Mouse (Mus musculus): ENCODE results near the gene Ybx1. TPM values are rescaled to one million over a fixed set of nuclear protein-coding genes. Genes with fewer than 3 reads are reported as not detected.

Gene Ybx1
- 1,255 and 1,318 TPM in 2 replicates for polyA plus RNA-seq (2016; fragmentation: Nextera tagmentation; extraction: Ambion mirVana)

DNA sequence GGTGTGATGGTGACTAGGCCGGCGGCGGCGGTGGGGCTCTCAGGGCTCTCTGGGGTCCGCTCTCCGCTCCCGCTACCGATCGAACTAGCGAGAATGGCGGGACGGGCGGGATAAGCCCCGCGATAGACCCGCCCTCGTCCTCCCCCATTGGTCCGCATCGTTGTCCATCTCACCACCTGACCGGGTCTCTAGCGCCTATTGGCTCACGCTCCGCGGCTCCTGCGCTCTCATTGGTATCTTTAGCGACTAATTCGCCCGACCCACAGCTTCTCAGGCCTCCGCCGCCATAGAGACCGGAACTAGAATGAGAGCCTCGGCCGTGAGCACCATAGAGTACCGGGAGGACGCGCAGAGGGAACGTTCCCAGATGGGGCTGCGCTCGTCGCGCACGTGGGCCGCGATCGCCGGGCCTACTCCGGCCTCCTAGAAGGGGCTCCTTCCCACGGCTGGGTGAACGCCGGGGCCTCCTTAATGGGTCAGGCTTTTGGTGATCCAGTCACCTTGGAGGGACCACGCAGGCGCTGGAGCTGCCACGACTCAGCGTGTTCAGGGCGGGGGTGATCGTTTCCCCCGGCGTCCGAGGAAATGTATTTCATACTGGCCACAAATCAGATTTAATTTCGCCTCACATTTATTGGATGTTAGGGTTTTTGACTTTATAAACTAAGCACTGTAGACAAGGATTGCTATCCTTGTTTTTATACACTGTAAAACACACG lies at the start of gene Ybx1:
TSS of gene Ybx1 (minus strand) at position 190 of the 719 bp plus-strand sequence.
- Histone ChIP-seq H3K27me3 (no peaks in the 10 kb centered on the region), H3K4me1 (peaks cover 26% of the 10 kb centered on the region), H3K27ac (peak within 1 kb of the TSS; percentile 94), H3K36me3 (replicated peaks) (peaks cover 10% of the 10 kb centered on the region), H3K4me3 (replicated peaks) (peak within 1 kb of the TSS; percentile 100), H3K9me3 (no peaks in the 10 kb centered on the region), H3K9ac (peak within 1 kb of the TSS; percentile 99), H3K4me2 (peak within 1 kb of the TSS; percentile 83)
- WGBS = under 1% methylated on average over 58 of the region's 61 CpGs
- peak; percentile 99 for ATAC-seq (ENCODE audit: low FRiP score)

DNA sequence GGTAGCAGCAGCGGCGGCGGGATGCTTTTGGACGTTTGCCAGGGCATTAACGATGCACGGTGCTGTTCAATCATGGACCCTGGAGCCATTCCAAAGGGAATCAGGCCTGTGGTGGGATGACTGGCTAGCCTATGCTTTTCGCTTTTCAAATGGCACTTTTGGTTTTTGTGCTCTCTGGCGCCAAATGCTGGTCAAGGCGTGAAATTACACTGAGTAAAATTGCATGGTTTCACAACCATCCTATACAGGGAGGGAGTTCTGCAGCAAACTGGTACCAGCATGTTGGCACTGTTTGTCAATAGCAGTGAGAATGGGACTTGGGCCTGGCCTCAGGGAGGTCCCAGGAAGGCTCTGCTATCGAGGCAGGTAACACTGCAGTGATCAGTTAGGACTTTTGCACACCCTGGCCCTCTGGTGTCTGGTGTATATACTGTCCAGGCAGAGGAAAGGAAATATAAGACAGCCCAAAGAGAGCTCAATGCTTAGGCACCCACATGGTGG lies 44.5 kb upstream of the Ybx1 start:
- Histone ChIP-seq H3K27ac (peak overlapping the region; percentile 76), H3K27me3 (no peaks in the 10 kb centered on the region), H3K4me2 (peak overlapping the region; percentile 36), H3K9me3 (no peaks in the 10 kb centered on the region), H3K4me3 (replicated peaks) (no peak overlapping the region), H3K9ac (no peak overlapping the region), H3K36me3 (replicated peaks) (no peaks in the 10 kb centered on the region), H3K4me1 (peaks cover 15% of the 10 kb centered on the region)
- peak; percentile 91 for ATAC-seq (ENCODE audit: low FRiP score)
- 2% methylated on average over 10 of the region's 10 CpGs for WGBS

DNA sequence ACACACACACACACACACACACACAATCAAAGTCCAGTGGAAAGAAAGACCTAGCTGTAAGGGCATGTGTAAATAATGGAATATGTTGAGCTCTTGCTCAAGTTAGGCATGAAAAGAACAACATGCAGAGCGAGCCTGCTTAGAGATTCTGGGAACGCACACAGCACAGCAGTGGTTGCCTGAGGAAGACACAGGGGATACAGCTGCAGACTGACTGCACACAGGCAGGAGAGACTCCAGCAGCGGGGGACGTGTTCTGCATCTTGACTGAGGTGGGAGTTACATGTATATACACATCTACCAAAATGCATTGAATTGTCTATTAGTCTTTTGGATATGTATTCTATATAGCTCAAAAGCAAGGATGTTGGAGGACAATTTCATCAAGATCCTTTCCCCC lies 44.0 kb upstream of the Ybx1 start:
- no peaks in the 10 kb centered on the region for H3K9me3 ChIP-seq
- H3K4me2 ChIP-seq = peak overlapping the region; percentile 36
- H3K27ac ChIP-seq = peak overlapping the region; percentile 76
- H3K27me3 ChIP-seq = no peaks in the 10 kb centered on the region
- H3K4me1 ChIP-seq = peaks cover 15% of the 10 kb centered on the region
- H3K9ac ChIP-seq = no peak overlapping the region
- H3K36me3 ChIP-seq (replicated peaks) = no peaks in the 10 kb centered on the region
- peak; percentile 80; the same call in 1 of the 2 replicates for ATAC-seq (ENCODE audit: low FRiP score)
- WGBS = 59% methylated on average over 4 of the region's 4 CpGs
- no peak overlapping the region for H3K4me3 ChIP-seq (replicated peaks)

DNA sequence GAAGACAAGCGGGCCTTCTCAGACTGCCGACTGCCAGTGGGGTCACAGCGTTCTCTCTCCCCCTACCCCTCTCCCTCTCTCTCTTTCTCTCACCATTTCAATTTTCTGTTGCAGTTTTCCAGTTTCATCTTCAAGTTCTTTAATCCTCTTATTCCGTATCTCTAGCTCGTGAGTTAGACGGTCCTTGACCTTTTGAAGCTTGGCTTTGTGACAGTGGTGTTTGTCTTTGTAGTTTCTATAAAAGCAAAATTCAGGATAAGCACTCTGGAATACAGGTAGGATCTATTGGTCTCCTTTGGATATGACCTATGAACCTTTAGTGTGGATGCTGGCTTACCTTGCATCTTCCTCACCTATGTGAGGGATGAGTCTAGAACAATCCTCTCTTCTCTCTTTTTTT lies 39.1 kb upstream of the Ybx1 start:
- Histone ChIP-seq H3K4me3 (replicated peaks) (no peak overlapping the region), H3K4me1 (peaks cover 8% of the 10 kb centered on the region), H3K36me3 (replicated peaks) (no peaks in the 10 kb centered on the region), H3K27me3 (no peaks in the 10 kb centered on the region), H3K27ac (no peak overlapping the region), H3K9ac (no peak overlapping the region), H3K9me3 (no peaks in the 10 kb centered on the region), H3K4me2 (no peak overlapping the region)
- no peak for ATAC-seq (ENCODE audit: low FRiP score)
- 85% methylated on average over 6 of the region's 6 CpGs for WGBS

DNA sequence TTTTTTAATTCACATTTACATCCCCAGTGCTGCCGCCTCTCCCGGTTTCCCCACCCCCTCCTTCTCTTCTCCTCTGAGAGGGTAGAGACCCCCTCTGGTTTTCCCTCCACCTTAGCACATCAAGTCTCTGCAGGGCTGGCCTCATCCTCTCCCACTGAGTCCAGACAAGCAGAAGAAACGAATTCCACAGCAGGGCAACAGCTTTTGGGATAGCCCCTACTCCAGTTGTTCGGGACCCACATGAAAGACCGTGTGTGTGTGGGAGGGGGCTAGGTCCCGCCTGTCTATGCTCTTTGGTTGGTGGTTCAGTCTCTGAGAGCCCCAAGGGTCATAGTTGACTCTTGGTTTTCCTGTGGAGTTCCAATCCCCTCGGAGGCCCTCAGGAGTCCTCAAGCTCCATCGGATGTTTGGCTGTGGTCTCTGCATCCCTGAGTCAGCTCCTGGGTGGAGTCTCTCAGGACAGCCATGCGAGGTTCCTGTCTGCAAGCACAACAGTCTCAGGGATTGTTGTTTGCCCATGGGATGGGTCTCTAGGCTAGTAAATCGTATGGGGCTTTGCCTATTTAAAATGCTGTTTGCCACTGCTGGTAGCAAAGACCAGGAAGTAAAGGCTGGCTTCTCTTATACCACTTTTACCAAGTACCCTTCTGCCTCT lies 26.6 kb upstream of the Ybx1 start:
- H3K4me2 ChIP-seq = peak overlapping the region; percentile 98
- 32% methylated on average over 10 of the region's 10 CpGs for WGBS

DNA sequence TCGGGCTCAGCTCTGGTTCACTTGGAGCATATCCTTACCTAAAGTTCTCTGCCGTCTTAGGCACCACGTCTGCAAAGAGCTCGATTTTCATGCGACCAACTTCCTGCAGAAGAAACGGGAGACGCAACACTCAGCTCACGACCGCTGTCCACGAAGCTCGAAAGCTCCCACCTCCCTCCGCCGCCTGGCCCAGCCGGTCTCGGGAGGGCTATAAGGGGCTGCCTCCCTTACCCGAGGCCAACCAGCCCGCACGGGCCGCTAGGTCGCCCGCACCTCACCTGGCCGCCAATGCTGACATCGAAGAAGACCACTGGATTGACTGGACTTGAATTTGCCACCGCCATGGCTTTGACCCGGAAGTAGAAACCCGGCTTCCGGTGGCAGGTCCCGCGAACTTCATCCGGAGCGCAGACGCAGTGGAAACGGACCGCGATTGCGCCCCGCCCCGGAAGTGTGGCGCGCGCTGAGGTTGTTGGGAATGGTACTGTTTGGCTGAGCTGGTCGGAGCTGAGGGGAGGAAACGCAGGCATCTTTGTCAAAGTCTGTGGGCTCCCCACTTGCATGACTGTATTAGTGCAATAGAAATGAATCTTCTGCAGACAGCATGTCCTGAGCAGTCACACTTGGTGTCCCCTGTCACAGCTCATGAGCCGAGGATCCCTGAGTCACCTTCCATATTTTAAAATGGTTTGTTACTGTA lies 25.9 kb upstream of the Ybx1 start, which contains the start of gene Ppih:
TSS of gene Ppih (minus strand) at position 416 of the 700 bp plus-strand sequence.
- Histone ChIP-seq H3K4me1 (peaks cover 16% of the 10 kb centered on the region), H3K9me3 (no peaks in the 10 kb centered on the region), H3K4me3 (replicated peaks) (peak within 1 kb of the TSS; percentile 73), H3K4me2 (peak within 1 kb of the TSS; percentile 98), H3K9ac (peak within 1 kb of the TSS; percentile 68), H3K27me3 (peaks cover 15% of the 10 kb centered on the region), H3K27ac (peak within 1 kb of the TSS; percentile 85), H3K36me3 (replicated peaks) (peaks cover 32% of the 10 kb centered on the region)
- peak; percentile 98 for ATAC-seq (ENCODE audit: low FRiP score)
- under 1% methylated on average over 44 of the region's 44 CpGs for WGBS

More for the DNA sequence above, 26.6 kb upstream of the Ybx1 start:
- Histone ChIP-seq H3K9ac (peak overlapping the region; percentile 68), H3K27me3 (peaks cover 15% of the 10 kb centered on the region), H3K27ac (peak overlapping the region; percentile 85), H3K4me1 (peaks cover 16% of the 10 kb centered on the region), H3K4me3 (replicated peaks) (peak overlapping the region; percentile 73), H3K9me3 (no peaks in the 10 kb centered on the region), H3K36me3 (replicated peaks) (peaks cover 24% of the 10 kb centered on the region)
- peak; percentile 60 for ATAC-seq (ENCODE audit: low FRiP score)

DNA sequence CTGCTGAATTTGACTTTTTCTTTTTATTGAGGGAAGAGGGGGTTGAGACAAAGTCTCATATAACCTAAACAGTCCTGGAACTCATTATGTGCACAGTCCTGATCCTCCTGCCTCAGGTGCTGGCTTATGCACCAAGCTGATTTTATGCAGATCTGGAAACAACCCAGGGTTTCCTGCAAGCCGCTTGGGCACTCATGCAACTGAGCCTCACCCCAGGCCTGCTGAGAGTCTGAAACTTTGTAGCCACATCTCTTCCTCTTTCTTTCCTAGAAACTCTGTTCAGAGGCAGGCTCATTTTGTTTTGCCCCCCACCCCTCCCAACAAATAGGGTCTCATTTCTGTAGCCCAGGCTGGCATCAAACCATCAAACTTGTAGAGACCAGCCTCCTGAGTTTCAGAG lies 19.4 kb upstream of the Ybx1 start:
- Histone ChIP-seq H3K4me1 (no peaks in the 10 kb centered on the region), H3K27ac (no peak overlapping the region), H3K27me3 (no peaks in the 10 kb centered on the region), H3K9ac (no peak overlapping the region), H3K9me3 (no peaks in the 10 kb centered on the region), H3K4me3 (replicated peaks) (no peak overlapping the region), H3K36me3 (replicated peaks) (peaks cover 81% of the 10 kb centered on the region), H3K4me2 (no peak overlapping the region)
- no peak for ATAC-seq (ENCODE audit: low FRiP score)
- 87% methylated on average over 1 of the region's 1 CpGs for whole genome bisulfite sequencing

DNA sequence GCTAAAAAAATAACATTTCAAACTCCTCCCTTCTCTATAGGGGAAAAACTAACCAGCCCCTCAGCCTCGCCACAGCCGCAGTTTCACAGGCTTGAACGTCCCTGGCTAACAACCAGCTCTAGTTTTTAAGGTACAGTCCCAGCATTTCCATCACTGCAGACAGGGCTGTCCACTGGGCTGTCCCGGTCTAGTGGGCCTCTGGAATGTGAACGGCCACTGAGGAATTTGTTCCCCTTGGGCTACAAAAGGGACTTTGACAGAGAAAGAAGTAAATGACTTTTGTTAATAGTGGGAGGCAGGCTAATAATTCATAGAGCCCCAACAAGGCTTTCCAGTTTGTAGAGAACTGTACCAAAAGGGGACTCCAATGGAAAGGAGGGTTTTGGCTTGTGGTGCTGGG lies 11.0 kb upstream of the Ybx1 start:
- Histone ChIP-seq H3K27ac (no peak overlapping the region), H3K4me2 (no peak overlapping the region), H3K4me3 (replicated peaks) (no peak overlapping the region), H3K36me3 (replicated peaks) (peaks cover 32% of the 10 kb centered on the region), H3K9ac (no peak overlapping the region), H3K27me3 (no peaks in the 10 kb centered on the region), H3K4me1 (no peaks in the 10 kb centered on the region), H3K9me3 (no peaks in the 10 kb centered on the region)
- no peak for ATAC-seq (ENCODE audit: low FRiP score)
- WGBS = 87% methylated on average over 5 of the region's 5 CpGs

DNA sequence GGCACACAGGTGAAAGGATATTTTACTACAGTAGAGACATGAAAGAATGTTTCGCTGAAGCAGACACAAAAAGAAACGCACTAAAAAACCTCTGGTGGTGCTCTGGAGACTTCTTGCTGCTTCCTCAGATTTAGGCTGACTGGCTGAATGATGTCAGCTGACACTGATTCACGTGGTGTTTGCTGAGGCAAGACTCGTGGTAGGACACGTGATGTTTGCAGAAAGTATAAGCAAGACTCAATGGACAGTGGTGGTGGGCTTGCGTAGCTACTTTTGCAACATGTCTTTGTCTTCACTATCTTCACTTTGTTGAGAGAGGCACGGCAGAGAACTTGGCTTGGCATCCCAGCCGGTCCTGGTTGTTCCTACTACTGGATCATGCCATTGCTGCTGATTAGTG lies 8.9 kb upstream of the Ybx1 start:
- no peaks in the 10 kb centered on the region for H3K27me3 ChIP-seq
- ATAC-seq (ENCODE audit: low FRiP score) = no peak
- H3K9ac ChIP-seq = no peak overlapping the region
- no peaks in the 10 kb centered on the region for H3K9me3 ChIP-seq
- no peaks in the 10 kb centered on the region for H3K4me1 ChIP-seq
- H3K27ac ChIP-seq = no peak overlapping the region
- no peak overlapping the region for H3K4me2 ChIP-seq
- WGBS = 93% methylated on average over 8 of the region's 8 CpGs
- H3K36me3 ChIP-seq (replicated peaks) = peaks cover 18% of the 10 kb centered on the region
- H3K4me3 ChIP-seq (replicated peaks) = no peak overlapping the region

DNA sequence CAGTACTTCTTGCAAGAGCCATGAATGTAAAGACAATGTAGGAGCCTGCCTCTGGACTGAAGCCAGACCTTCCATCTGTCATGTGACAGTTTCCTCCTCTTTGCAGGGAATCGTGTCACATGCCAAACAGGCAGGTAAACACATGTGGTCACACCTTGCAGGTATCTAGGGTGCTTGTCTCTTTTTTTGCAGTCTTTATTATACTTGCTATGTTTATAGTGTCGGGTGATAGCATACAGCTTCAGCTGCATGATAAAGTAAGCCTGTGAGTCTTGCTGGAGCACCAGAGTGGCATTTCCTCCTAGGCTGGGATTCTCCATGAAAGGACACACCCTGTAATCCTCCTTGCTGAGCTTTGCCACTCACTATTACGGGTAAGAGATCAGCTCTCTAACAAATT lies 7.4 kb upstream of the Ybx1 start:
- Histone ChIP-seq H3K27ac (no peak overlapping the region), H3K27me3 (no peaks in the 10 kb centered on the region), H3K9ac (no peak overlapping the region), H3K4me1 (no peaks in the 10 kb centered on the region), H3K4me3 (replicated peaks) (no peak overlapping the region), H3K9me3 (no peaks in the 10 kb centered on the region), H3K4me2 (no peak overlapping the region), H3K36me3 (replicated peaks) (peaks cover 2% of the 10 kb centered on the region)
- 89% methylated on average over 3 of the region's 3 CpGs for WGBS
- ATAC-seq (ENCODE audit: low FRiP score) = no peak

DNA sequence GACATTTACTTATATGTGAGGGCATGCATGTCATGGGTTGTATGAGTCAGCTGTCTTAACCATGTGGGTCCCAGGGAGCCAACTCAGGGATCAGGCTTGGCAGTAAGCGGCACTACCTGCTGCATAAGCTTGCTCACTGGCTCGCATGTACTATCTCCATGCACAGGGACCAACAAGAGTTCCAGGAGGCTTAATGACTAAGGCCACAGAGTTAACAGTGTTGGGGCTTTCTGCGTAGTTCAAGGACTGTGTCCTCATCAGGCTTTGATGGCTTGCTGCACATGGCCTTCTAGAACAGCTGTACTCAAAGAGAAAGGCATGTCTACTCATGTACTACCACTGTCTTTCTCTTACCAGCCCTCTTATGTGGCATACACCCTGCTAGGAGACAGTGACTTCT lies 6.4 kb upstream of the Ybx1 start:
- H3K36me3 ChIP-seq (replicated peaks) = no peaks in the 10 kb centered on the region
- H3K27me3 ChIP-seq = no peaks in the 10 kb centered on the region
- H3K9ac ChIP-seq = no peak overlapping the region
- H3K4me3 ChIP-seq (replicated peaks) = no peak overlapping the region
- H3K4me2 ChIP-seq = no peak overlapping the region
- WGBS = 94% methylated on average over 3 of the region's 3 CpGs
- H3K27ac ChIP-seq = no peak overlapping the region
- no peaks in the 10 kb centered on the region for H3K4me1 ChIP-seq
- no peak for ATAC-seq (ENCODE audit: low FRiP score)
- H3K9me3 ChIP-seq = no peaks in the 10 kb centered on the region

DNA sequence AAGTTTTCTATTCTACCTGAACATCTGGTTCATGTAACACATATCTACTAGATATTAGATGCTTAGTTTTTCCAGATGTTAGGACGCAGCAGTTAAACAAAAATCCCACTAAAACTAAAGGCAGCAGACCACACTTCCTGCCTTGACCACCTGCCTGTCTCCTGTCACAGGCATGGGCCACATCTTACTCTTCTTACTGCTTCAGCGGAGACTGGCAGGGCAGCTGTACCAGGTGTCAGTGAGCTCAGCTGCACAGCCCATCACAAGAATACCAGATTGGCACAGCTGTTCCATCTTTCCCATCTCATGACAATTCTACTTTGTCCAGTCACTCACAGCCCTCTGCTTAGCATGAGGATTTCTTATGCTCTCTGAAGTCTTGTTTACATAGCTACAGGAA lies 3.0 kb upstream of the Ybx1 start:
- WGBS = 90% methylated on average over 2 of the region's 2 CpGs
- no peak overlapping the region for H3K9ac ChIP-seq
- ATAC-seq (ENCODE audit: low FRiP score) = no peak

More for the DNA sequence above, 3.0 kb upstream of the Ybx1 start:
- Histone ChIP-seq H3K4me1 (peaks cover 8% of the 10 kb centered on the region), H3K27ac (no peak overlapping the region), H3K4me3 (replicated peaks) (no peak overlapping the region), H3K4me2 (no peak overlapping the region), H3K27me3 (no peaks in the 10 kb centered on the region), H3K36me3 (replicated peaks) (no peaks in the 10 kb centered on the region), H3K9me3 (no peaks in the 10 kb centered on the region)

Measured in forebrain, embryonic 12.5 days (tissue).